In genomic region chr1:43766328-43766727, GRCm38 (mm10) we compare ENCODE assay signal across 14 mouse cellular contexts. TPM values are rescaled to one million over a fixed set of nuclear protein-coding genes. Genes with fewer than 3 reads are reported as not detected.
"Had no signal": no experiment of that assay in that cellular context is flagged by ENCODE, and none has a peak within 500 bp of the region (broad histone marks: within the 10 kb centered on the region; RNA-seq: fewer than 3 reads in every experiment).

No protein-coding gene starts in this region.

- H3K27me3 ChIP-seq: kidney, embryonic 15.5 days; limb, embryonic 13.5 days; midbrain, embryonic 13.5 days; neural tube, embryonic 15.5 days had no signal

- H3K4me3 ChIP-seq: kidney, embryonic 15.5 days; limb, embryonic 13.5 days; midbrain, embryonic 13.5 days; neural tube, embryonic 15.5 days had no signal

- DNase-seq: kidney, postnatal 14 days; layer of hippocampus, postnatal 36 days; lung, adult 2 months; lung, postnatal 36 days; right cerebral cortex, adult 18-20 months; right cerebral cortex, postnatal 25 days; thymus, postnatal 14 days had no signal

RNA-seq across cellular contexts. Expression of gene 1500015O10Rik, which starts 35.9 kb away (rescaled TPM):
- total RNA-seq: liver, adult 2 months; megakaryocyte progenitor cell, adult 5-6 weeks had no signal
- polyA plus RNA-seq: liver, adult 2 months; small intestine, adult 2 months had no signal
